Mouse (Mus musculus) lung, embryonic 14.5 days (tissue): ENCODE results near the gene Myh7. TPM values are rescaled to one million over a fixed set of nuclear protein-coding genes. Genes with fewer than 3 reads are reported as not detected.

Experiments
- ATAC-seq: fragments of 200-750 bp; cut with Nextera tagmentation; 2 replicates; pipeline ENCODE4 v1.8.0; 2017; ENCODE audit warnings: mild to moderate bottlenecking, moderate TSS enrichment, moderate library complexity; ENCODE audit not compliant: insufficient read depth
- DNase-seq: peaks from one replicate; pipeline ENCODE4 v3.0.0-alpha.2; 2015
- H3K27ac ChIP-seq: fragments of 300-500 bp; sonication (generic); 2 replicates; pipeline ENCODE4 v1.5.1; 2014; ENCODE audit warnings: low read depth, mild to moderate bottlenecking, moderate library complexity
- H3K27me3 ChIP-seq: fragments of 300-500 bp; sonication (generic); 2 replicates; pipeline ENCODE4 v1.6.1; 2014; ENCODE audit warnings: low read length, control low read depth; ENCODE audit not compliant: insufficient read depth
- H3K36me3 ChIP-seq: fragments of 300-500 bp; sonication (generic); 2 replicates; pipeline ENCODE4 v1.6.1; 2014; ENCODE audit warnings: control low read depth; ENCODE audit not compliant: insufficient read depth
- H3K4me1 ChIP-seq: fragments of 300-500 bp; sonication (generic); 2 replicates; pipeline ENCODE4 v1.6.1; 2014; ENCODE audit warnings: antibody characterized with exemption, control low read depth; ENCODE audit not compliant: insufficient read depth
- H3K4me2 ChIP-seq: fragments of 300-500 bp; sonication (generic); 2 replicates; pipeline ENCODE4 v1.6.1; 2014; ENCODE audit warnings: mild to moderate bottlenecking
- H3K4me3 ChIP-seq: fragments of 300-500 bp; sonication (generic); 2 replicates; pipeline ENCODE4 v1.5.1; 2014; ENCODE audit warnings: low read depth, low read length
- H3K9ac ChIP-seq: fragments of 300-500 bp; sonication (generic); 2 replicates; pipeline ENCODE4 v1.6.1; 2014
- H3K9me3 ChIP-seq: fragments of 300-500 bp; sonication (generic); 2 replicates; pipeline ENCODE4 v1.6.1; 2016; ENCODE audit warnings: low read depth, low read length, control low read depth
- CTCF ChIP-seq: IDR thresholded peaks from 2 replicates; pipeline ENCODE4 v1.5.1; 2016; ENCODE audit warnings: antibody characterized with exemption, low read depth
- WGBS: fragments of 180-500 bp; shearing (Covaris S2); extraction: QIAGEN DNeasy Blood & Tissue Kit; methylation state at CpG from one replicate; pipeline ENCODE4 v1.1.7; 2014; 5-methylcytosine and 5-hydroxymethylcytosine counted together
- polyA plus RNA-seq: library from polyadenylated mRNA; unstranded; fragments of >200 nt; fragmentation: Nextera tagmentation; extraction: Ambion mirVana; gene quantifications from 2 replicates; pipeline ENCODE4 v1.2.1, GENCODE M21; 2014

The Myh7 gene
- polyA plus RNA-seq, 1 experiment from 2014 or later: 3.6 TPM

- Histone ChIP-seq H3K9ac (no peak overlapping the region), H3K9me3 (no peaks in the 10 kb centered on the region), H3K4me3 (no peak overlapping the region)
These were observed 56.9 kb downstream of the Myh7 start for GRCm38 (mm10) chr14:54937361-54938182.

GRCm38 (mm10) chr14:54936831-54937160 is 57.6 kb downstream of the Myh7 start:
- Histone ChIP-seq H3K9ac (no peak overlapping the region), H3K27me3 (no peaks in the 10 kb centered on the region), H3K4me2 (no peak overlapping the region), H3K4me1 (no peaks in the 10 kb centered on the region; the same call in 1 of the 2 replicates), H3K27ac (peak overlapping the region; percentile 24; the same call in 1 of the 2 replicates), H3K4me3 (no peak overlapping the region), H3K9me3 (no peaks in the 10 kb centered on the region), H3K36me3 (no peaks in the 10 kb centered on the region)
- DNase-seq: no peak
- no peak for ATAC-seq
- TF ChIP-seq CTCF: no peak
- 41% methylated on average over 6 of the region's 6 CpGs for WGBS

More at GRCm38 (mm10) chr14:54937361-54938182, 56.9 kb downstream of the Myh7 start:
- DNase-seq: no peak
- Histone ChIP-seq H3K4me1 (no peaks in the 10 kb centered on the region; the same call in 1 of the 2 replicates), H3K27ac (no peak overlapping the region), H3K36me3 (no peaks in the 10 kb centered on the region), H3K27me3 (no peaks in the 10 kb centered on the region), H3K4me2 (no peak overlapping the region)
- no peak for TF ChIP-seq CTCF
- no peak for ATAC-seq
- 83% methylated on average over 16 of the region's 16 CpGs for WGBS

GRCm38 (mm10) chr14:54935904-54936830 is 58.3 kb downstream of the Myh7 start, which contains the start of gene Cmtm5:
Cmtm5 (plus strand) TSS chr14:54936261.
- Histone ChIP-seq H3K27ac (peak within 1 kb of the TSS; percentile 24; the same call in 1 of the 2 replicates), H3K4me2 (no peak within 1 kb of the TSS), H3K27me3 (no peaks in the 10 kb centered on the region), H3K4me1 (no peaks in the 10 kb centered on the region; the same call in 1 of the 2 replicates), H3K9me3 (no peaks in the 10 kb centered on the region), H3K9ac (no peak within 1 kb of the TSS), H3K36me3 (no peaks in the 10 kb centered on the region), H3K4me3 (no peak within 1 kb of the TSS)
- DNase-seq: no peak
- TF ChIP-seq CTCF: peak; percentile 13; the same call in 1 of the 2 replicates
- 32% methylated on average over 8 of the region's 8 CpGs for WGBS
- ATAC-seq: no peak

GRCm38 (mm10) chr14:54932645-54933150 is 61.7 kb downstream of the Myh7 start, which contains the start of gene Il25:
Il25 (plus strand) TSS chr14:54932695.
- ATAC-seq: peak; percentile 55; the same call in 1 of the 2 replicates

GRCm38 (mm10) chr14:54930431-54930830 is 64.0 kb downstream of the Myh7 start:
- no peaks in the 10 kb centered on the region for H3K9me3 ChIP-seq
- no peaks in the 10 kb centered on the region; the same call in 1 of the 2 replicates for H3K4me1 ChIP-seq
- no peak overlapping the region for H3K27ac ChIP-seq
- no peak overlapping the region for H3K4me3 ChIP-seq
- no peaks in the 10 kb centered on the region for H3K36me3 ChIP-seq
- no peak overlapping the region for H3K9ac ChIP-seq
- DNase-seq (no peak), ATAC-seq (no peak)
- no peak overlapping the region for H3K4me2 ChIP-seq
- TF ChIP-seq CTCF: no peak
- peaks cover 7% of the 10 kb centered on the region; the same call in 1 of the 2 replicates for H3K27me3 ChIP-seq
- WGBS: 21% methylated on average over 2 of the region's 2 CpGs

More at GRCm38 (mm10) chr14:54932645-54933150, 61.7 kb downstream of the Myh7 start, which contains the start of gene Il25:
- Histone ChIP-seq H3K9ac (no peak within 1 kb of the TSS), H3K4me2 (no peak within 1 kb of the TSS), H3K4me1 (no peaks in the 10 kb centered on the region; the same call in 1 of the 2 replicates), H3K4me3 (no peak within 1 kb of the TSS), H3K27ac (no peak within 1 kb of the TSS), H3K9me3 (no peaks in the 10 kb centered on the region), H3K27me3 (no peaks in the 10 kb centered on the region; the same call in 1 of the 2 replicates), H3K36me3 (no peaks in the 10 kb centered on the region)
- peak; percentile 60 for DNase-seq
- WGBS: 25% methylated on average over 6 of the region's 6 CpGs
- TF ChIP-seq CTCF: no peak

GRCm38 (mm10) chr14:54929801-54930200 is 64.6 kb downstream of the Myh7 start:
- TF ChIP-seq CTCF: no peak
- no peaks in the 10 kb centered on the region for H3K36me3 ChIP-seq
- H3K27ac ChIP-seq: no peak overlapping the region
- ATAC-seq (no peak), DNase-seq (no peak)
- H3K9me3 ChIP-seq: no peaks in the 10 kb centered on the region
- no peak overlapping the region for H3K9ac ChIP-seq
- 64% methylated on average over 5 of the region's 5 CpGs for WGBS
- H3K4me1 ChIP-seq: no peaks in the 10 kb centered on the region; the same call in 1 of the 2 replicates
- peaks cover 7% of the 10 kb centered on the region; the same call in 1 of the 2 replicates for H3K27me3 ChIP-seq
- no peak overlapping the region for H3K4me2 ChIP-seq
- no peak overlapping the region for H3K4me3 ChIP-seq
